Mouse (Mus musculus): ENCODE measurements around the gene Fndc3b.
"Not testable (repeated sequence)": the region's sequence is repeated elsewhere in the genome, so short reads cannot be mapped to it uniquely, and the experiment has no call there.

Fndc3b gene

DNA sequence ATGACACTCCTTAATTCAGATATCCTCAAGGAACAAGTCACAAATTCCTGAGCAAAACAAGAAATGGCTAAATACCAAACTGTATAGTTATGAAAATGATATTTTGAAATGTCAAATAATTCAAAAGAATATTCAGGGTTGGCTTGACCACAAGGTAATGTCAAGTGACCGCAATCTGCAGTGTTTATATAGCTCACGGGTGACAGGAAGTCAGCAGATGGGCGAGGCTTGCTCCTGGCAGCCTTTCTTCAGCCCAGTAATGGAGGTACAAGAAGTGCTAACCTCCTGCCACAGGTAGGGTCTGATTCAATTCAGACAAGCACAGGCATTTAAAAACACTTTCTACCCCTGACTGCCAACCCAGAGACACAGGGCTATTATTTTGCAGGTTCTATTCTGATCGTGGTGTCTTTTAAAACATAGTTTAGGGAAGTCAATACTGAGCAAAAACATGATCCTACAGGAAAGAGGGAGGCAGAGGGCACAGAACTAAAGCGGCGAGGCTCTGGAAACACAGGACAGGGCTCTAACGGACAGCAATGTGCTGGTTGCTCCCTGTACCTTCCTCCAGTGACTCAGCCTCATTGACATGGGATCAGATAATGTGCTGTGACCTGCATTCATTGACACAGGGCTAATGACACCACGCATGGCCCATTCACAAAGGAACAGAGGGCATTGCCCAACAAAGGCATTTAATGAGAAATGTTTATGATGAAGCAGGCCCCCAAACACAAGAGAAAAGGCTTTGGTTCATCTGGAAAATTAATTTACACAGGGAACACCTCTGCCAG, 256.5 kb downstream of the Fndc3b start:
- DNase-seq: no peak

DNA sequence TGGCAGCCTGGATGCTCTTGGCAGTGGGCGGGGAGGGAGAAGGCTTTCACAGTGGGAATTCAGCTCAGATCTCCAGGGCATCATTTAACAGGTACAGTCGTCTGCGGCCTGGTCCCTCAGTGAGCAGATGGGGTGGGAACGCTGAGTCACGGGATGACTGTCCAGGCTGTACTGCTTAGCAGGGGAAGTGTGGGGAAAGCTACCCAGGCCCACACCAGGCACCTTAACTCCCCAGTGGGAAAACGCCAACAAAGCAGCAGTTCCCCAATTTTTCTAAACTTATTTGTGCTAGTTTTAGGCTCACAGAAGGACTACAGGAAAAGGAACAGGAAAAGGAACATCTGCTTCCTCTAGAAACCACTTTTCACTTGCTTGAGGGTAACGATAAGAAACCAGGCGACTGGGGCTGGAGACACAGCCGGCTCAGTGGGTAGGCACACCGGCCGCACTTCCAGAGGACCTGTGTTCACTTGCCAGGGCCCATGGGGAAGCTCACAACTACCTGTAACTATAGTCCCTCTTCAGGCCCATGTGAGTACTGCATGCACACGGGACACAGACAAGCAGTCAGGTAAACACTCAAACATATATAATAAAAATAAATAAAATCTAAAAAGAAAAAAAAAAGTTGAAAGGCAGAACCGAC, 257.5 kb downstream of the Fndc3b start:
- no peak for DNase-seq

DNA sequence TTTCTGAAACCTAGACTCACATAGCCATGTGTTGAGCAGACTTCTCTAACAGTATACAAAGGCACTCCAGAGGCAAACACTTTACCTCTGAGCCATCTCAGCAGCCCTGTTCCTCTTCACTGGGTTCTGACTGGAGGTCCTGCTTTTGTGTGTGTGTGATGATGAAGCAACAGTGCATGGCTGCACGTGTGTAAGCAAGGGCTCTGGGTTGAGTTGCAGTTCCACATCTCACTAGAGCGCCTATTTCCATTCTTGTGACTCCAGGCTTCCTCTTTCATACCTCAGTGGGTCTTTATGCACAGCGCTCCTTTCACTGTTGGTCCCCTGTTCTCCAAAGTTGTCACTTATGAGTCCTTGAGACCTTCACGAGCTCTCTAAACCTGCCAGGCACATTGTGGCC, 261.7 kb downstream of the Fndc3b start:
- no peak for DNase-seq

DNA sequence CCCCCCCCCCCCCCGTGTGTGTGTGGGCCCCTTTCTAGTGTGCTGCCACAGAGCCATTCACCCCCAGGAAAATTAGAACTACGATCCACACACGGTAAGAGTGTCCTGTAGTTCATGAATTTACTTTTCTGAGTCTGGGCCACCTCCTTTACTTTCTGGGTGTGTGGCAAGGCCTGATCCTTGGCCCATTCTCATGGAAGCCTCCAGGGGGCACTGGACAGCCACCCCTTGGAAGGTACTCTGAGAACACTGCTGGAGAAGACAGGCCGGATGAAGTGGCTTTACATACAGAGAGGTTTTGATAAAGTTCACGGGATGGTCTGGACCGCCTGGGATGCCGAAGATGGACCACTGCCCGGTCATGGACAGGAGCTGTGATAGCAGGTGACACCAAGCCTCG, 262.7 kb downstream of the Fndc3b start:
- no peak for DNase-seq

DNA sequence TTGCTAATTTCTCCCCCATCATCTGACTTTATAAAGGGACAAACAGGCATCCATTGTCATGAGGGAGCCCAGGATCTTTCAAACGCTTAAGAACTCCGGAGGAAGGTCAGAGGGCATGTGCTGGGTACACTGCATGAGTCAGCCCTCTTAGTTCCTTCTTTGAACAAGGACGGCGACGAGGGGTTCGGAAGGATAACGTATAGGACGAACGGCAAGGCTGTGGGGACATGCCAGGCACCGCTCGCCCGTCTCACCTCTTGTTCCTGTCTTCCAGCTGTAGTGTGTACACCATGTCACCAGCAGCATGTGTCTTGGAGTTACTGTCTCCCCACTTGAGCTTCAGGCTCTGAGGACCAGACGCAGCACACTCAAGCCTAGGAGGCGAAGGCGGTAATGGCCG, 271.4 kb downstream of the Fndc3b start:
- no peak for DNase-seq

DNA sequence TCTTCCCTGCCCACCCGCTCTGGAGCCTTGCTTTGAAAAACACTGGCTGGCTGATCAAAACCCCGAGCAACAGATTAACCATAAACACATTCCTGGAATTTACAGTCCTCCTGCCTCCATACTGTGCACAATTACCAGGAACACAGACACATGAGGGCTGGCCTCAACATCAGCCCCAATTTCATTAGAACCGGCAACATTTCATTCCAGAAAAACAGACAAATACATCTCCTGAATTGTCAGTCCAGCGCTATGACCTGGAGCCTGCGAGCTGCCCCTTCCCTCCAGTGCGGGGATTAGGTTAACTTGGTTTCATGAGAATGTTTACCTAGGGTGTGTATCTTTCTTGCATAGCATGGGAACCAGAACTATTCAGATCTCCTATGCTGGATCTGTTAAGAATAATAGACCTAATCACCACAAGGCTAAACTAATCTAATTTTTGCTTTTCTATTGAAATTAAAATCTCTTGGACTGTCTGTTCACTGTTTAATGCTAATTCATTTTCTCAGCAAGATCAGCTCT, 275.9 kb downstream of the Fndc3b start:
- DNase-seq: no peak

DNA sequence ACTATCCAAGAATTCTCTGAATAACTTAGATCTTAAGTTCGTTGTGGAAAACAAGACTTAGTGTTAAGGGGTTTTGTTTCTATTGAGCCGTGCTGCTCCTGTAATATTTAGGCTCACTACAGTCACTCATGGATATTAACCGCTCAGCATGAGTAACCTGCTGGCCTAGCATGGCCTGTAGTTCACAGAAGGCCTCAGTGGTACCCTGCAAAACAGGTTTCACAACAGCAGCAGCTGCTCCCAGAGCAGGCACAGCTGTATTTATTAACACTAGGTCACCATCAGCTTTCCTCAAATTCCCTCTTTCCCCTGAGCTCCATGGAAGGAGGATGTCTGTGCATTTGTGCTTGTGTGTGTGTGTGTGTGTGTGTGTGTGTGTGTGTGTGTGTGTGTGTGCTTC, 278.1 kb downstream of the Fndc3b start:
- DNase-seq: no peak

DNA sequence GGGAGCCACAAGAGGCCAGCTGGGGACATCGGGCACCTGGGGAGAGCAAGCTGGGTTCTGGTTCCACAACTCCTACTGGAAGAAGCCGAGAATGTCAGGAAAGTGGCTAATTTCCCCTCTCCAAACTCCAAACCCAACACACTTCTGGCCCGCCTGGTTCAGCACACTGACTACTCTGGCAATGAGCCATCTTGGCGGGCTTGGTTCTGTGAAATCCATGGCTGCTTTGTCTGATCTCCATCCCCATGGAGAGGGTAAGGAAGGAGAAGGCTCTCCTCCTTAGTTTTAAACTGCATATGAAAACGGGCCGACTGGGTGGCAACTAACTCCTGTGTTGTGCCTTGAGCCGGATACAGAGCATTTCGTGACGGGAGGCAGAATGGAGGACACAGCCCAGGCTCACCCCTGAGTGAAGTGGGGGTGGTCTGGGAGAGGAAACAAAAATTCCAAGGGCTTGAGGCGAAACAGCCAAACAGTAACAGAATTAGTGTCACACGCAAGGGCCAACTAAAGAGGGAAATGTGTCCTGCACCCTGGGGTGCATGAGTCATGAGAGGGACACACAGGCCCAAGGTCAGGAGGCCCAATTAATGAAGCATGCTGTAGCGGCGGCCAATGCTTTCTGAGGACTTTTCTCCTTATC, 280.4 kb downstream of the Fndc3b start:
- DNase-seq: peak; percentile 26

DNA sequence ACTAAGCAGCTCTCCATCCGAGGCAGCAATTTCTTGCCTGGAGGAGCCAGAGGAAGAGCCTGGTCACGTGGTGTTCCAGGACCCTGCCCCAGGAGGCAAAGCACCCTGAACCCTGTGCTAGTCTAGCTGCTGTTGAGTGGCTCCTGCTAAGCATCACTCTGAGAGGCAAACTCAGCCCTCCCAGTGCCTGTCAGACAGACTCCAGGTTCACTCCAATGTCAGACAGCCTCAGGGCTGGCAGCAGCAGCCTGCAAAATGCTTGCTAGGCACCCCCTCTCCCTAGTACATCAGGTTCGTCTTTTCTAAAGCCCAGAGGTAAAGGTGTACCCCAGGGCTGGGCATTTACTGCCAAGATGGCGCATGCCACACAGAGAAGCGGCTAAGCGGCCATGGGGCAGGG, 283.7 kb downstream of the Fndc3b start:
- no peak for DNase-seq

DNA sequence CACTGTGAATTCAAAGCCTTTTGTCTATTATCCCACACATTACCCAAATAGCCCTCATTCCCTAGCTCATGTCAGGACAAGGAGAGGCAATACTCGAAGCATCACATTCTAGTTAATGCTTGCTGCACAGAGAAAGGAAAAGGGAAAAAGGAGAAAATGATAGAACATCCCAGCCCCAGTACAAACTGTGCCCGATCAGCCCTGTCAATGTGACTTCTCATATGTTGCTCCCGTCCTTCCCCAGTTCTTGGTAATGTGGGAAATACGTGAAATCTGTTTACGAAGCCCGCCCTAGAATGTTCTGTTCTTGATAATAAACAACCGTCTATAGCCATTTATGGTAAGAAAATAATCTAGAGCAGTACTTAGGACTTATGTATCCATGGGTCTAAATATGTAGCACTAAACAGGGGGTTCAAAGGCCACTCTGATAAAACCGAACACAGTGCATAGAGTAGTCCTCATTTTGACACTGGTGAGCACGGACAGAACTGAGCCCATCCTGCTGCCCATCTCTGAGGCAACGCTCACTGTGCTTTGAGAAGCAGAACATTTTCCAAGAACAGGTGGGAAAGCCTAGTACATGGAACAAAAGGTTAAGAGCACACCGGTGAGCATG, 286.9 kb downstream of the Fndc3b start:
- DNase-seq: no peak

DNA sequence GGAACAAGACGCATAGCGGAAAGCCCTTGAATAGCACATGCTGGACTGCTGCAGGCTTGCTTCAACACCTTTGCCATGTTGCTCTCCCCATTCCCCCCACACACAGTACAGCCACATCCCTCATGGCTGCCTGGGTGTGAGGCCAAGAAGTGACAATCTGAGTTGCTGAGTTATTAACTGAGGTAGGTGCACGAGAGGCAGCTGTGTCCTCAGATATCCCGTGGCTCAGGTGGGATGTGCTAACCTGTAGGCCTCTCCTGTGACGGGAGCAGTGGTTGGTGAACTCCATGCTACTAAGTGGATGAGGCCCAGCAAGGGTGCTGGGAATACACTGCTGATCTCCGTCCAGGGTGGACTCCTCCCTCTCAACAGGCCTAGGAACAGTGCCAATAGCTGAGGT, 288.6 kb downstream of the Fndc3b start:
- no peak for DNase-seq

DNA sequence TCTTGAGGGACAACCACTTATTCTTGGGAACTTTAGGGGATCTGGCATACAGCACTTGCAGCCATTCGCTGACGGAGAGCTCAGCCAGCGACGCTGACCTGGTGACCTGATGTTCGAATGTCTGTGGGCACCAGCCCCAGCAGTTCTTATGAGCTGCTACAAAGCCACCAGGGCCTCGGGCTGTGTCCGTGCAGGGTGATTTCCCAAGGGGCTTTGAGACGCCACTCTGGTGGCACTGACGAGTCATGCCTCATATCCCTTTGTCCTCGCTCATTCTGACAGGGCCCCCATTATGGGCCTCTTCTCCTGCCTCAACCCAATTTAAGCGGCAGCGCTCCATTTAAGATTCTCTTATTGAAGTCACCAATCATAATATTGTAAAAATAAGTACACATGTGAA, 289.1 kb downstream of the Fndc3b start:
- no peak for DNase-seq

DNA sequence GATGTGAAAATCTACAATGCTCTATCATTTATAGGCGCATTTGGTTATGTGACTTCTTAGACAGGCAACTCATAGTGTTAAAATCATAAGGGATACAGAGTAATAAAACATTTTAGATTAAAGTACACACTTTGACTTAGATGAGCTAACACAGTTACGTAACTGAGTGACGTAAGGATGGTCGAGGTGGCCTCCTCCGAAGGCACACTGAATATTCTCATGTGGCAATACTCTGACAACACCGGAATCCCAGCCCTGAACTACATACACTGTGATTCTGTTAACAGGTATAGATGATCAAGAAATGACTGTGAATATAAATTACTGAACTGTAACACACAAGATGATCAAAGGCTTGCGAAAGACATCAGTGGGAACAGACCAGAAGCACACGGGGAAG, 292.5 kb downstream of the Fndc3b start:
- DNase-seq: no peak

DNA sequence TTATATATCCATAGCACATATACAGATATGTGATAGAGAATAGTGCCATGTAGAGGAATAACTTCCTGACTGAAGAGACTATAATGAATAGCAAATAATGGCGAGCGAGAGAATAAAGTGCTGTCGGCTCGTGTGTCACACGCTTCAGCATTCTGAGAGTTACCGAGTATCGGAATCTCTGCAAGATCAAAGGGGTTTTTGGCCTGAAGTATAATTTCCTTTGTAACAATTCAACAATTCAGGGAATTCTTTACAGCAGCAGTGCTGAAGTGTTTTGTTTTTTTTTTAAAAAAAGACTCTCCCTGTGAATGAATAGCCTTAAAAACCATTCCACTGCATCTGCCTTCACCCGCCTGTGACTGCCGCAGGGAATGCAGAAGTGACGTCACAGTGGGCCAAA, 294.3 kb downstream of the Fndc3b start:
- no peak for DNase-seq

DNA sequence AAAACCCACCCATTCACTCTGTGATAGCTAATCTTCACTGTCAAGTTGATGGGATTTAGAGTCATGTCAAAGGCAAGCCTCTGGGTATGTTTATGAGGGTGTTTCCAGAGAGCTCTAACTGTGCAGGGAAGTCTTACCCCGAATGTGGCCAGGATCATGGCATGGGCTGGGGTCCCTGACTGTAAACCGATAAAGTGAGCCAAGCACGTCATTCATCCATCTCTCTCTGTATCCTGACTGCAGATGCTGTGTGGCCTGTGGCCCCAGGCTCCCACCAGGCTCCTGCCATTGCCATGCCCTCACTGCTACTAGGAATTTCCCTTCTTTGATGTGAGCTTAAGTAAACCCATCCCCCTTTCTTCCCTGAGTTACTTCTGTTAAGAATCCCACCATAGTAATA, 297.5 kb downstream of the Fndc3b start:
- DNase-seq: no peak

DNA sequence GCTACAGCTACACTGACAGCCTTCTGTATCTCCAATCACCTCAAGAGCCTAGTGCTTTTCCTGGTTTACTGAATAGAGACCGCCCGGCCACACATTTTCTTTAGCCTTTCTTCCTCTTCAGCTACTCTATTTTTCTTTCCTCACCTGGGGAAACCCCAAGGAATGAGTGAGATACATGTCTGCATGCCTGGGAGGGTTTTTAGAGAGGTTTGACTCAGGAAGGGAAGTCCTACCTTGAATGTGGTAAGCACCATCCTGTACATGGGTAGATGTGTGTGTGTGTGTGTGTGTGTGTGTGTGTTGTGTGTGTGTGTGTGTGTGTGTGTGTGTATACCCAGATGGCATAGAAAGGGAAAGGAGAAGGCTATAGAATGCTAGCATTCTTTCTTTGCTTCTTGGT, 299.8 kb downstream of the Fndc3b start:
- no peak for DNase-seq

DNA sequence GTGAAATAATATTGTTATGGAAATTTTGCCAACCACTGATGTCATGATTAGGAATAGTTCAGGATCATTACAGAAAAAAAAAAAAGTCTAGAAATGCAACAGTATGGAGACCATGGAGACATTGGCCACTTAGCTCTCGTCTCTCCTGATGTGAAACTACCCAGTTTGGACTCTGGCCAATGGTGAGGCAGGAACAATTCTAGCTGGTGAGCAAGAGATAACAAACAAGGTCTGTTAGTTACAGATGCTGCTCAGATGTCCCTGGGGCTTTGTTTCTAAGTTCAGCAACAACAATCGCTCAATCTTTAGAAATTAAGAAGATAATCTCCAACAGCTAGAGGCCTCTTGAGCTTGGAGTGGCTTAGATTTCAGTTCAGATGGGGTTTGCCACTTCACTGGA, 302.5 kb downstream of the Fndc3b start:
- DNase-seq: no peak

DNA sequence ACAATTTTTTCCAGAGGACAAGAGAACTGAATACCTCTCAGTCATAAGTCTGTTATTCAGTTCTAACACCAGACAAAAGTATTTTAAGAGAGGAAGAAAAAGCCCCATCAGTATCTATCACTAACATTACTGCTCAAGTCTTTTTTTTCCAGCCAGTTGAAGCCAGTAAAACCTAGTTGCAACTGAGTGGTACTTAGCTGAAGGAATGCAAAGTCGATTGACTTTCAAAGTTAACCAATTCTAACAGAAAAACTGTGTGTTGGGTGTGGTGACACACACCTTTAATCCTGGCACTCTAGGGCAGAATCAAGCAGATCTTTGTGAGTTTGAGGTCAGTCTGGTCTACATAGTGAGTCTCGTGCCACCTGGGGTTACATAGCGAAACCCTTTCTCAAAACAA, 304.7 kb downstream of the Fndc3b start:
- no peak for DNase-seq

DNA sequence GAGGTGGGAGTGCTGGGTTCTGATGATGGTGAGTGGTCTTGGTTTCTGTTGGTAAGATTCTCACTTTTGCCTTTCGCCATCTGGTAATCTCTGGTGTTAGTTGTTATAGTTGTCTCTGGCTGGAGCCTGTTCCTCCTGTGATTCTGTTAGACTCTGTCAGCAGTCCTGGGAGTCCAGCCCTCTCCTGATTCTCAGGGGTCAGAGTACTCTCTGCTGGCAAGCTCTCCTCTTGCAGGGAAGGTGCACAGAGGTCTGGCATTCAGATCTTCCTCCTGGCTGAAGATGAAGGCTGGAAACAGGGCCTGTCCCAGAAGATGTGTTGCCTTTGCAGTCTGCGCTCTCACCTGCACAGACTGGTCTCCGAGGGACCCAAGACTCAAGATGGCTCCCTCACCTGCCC, 310.1 kb downstream of the Fndc3b start:
- DNase-seq: not testable (repeated sequence)

DNA sequence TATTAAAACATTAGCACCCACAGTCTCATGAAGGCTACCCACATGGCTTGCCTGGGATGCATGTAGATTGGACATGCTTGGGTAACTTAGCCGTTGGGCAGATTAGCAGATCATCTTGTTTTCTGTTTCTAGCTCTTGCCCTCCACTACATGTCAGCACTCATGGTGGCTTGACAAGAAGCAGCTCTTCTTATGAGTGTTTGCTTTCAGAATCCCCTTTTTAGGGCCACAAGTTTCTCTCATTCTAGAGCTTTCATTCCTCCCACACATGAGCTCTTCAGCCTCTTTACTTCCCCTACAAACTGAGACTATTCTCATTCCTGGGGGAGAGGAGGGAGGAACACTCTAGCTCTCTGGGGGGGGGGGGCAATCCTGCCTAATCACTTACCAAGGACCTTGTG, 321.2 kb downstream of the Fndc3b start:
- DNase-seq: no peak

DNA sequence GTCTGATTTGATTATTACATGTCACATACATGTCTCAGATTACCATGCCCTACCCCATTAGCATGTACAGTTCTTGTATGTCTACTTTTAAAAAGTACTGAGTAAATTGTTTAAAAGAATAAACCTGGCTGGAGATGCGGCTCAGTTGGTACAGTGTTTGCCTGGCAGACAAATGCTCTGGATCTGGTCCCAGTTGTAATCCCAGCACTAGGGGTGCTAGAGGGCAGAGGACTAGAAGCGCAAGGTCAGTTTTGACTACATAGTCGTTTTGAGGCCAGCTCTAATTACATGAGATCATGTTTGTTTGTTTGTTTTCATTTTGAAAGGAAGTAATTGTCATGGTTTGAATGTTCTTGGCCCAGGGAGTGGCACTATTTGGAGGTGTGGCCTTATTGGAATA, 326.3 kb downstream of the Fndc3b start:
- DNase-seq: no peak

DNA sequence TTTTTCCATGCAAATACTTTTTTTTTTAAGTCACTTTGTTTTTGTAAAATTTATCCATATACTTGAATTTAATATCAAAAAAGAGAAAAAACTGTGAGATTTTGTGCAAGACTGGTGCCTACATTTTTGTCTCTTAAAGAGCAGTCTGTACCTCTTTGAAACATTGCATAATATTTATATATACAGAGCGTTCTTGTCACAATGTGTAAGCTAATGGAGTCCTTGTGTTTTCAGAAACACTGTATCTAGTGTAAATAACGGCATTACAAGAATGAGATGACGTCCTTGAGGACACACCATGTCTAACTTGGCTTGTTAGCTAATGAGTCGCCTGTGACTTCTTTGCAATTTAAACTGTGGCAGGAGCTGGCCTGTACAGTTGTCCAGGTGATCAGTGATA, 333.2 kb downstream of the Fndc3b start:
- no peak for DNase-seq

DNA sequence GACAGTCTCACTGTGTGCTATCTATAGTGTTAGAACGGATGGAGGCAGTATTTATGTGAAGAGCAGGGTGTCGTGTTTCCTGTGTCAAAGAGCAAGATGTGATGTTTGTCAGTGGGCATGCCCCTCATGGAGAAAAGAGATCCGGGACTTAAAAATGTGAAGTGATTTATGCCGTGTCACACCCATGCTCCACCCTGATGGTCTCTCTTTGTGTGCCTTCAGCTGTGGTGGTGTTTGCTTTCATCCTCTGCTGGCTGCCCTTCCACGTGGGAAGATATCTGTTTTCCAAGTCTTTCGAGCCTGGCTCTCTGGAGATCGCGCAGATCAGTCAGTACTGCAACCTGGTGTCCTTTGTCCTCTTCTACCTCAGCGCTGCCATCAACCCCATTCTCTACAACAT, 336.7 kb downstream of the Fndc3b start:
- no peak for DNase-seq
